Mouse (Mus musculus): ENCODE results near the gene Rfesd.

The Rfesd gene

DNA sequence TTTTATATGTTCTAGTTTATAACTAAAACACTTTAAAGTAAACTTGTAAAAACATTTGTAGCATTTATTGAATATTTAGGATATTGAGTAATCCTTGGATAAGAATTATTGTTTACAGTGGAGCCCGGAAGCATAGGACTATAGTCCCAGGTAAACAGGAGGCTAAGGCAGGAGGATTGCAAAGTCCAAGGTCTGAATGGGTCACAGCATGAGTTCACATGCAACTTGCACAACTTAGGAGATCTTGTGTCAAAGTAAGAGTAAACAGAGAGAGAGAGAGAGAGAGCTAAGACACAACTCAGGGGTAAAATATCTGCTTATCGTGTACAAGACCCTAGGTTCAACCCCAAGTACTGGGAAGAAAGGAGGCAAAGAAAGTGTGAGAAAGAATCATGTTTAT lies 41.9 kb downstream of the Rfesd start:
- no peak for DNase-seq (ENCODE audit: low spot score)

DNA sequence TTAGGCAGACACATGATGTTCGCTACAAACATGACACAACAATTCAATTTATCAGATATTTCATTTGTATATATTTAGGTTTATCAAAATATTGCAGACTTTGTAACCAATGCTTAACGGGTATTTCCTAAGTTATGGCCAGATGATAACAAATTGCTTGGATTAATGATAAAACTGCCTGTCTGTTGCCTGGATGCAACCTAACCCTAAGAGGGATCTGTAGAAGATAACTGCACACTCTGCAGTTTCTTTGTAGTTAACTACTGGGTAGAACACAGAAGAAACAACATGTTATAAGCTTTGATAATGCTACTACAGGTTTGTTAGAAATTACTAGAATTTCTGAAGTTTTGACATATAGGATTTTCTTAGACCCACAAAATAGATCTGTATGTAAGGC lies 42.3 kb downstream of the Rfesd start:
- DNase-seq (ENCODE audit: low spot score): no peak

DNA sequence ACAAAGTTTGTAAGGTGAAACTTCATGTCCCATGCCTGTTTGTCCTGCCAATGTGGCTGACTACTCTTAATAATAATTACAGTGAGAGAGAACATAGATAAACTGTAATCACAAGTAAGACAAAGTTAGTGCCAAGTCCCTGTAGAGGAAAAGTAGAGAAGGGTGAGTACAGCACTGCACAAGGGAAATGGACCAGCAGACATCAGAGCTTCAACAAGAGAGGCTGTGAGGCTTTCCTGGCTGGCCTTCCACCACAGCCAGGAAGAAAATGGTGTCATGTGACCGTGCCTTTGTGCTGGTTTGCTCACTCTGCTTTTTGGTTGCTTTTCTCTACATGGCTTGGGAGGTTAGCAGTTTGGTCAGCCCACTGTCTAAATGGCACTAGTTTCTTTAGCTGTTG lies 42.9 kb downstream of the Rfesd start:
- DNase-seq (ENCODE audit: low spot score): no peak

DNA sequence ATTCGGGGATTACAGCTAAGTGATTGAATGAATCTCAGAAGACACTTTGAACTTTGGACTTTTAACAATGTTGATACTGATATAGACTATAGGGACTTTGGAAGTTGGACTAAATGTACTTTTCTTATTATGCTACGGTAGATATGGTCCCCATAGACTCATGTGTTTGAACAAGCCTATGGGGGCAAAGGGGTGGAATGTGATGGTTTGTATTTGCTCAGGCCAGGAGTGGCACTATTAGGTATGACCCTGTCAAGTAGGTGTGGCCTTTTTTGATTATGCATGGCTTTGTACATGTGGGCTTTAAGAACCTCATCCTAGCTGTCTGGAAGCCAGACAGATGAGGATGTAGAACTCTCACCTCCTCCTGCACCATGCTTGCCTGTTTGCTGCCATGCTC lies 44.0 kb downstream of the Rfesd start:
- DNase-seq (ENCODE audit: low spot score): no peak

DNA sequence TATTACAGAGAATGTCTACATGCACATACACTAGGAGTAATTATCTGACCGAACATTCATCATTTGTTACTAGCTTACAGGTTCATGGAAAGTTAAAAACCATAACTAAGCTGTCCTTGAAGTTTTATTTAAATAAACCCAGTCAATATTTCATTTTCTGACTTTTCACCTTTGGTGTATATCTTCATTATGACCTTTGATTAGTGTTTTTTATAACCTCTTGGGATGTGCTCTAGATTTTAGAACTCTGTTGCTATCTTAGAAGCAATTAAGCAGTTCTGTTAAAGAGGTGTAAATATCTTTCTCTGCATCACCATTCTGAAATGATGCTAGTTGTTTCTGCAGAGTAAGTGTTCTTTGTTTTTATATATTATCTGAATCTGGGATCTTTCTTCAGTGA lies 51.7 kb downstream of the Rfesd start, which contains the start of gene Spata9:
Gene Spata9 (plus strand): TSS at position 301 of the 400 bp plus-strand sequence.
- no peak for DNase-seq (ENCODE audit: low spot score)

DNA sequence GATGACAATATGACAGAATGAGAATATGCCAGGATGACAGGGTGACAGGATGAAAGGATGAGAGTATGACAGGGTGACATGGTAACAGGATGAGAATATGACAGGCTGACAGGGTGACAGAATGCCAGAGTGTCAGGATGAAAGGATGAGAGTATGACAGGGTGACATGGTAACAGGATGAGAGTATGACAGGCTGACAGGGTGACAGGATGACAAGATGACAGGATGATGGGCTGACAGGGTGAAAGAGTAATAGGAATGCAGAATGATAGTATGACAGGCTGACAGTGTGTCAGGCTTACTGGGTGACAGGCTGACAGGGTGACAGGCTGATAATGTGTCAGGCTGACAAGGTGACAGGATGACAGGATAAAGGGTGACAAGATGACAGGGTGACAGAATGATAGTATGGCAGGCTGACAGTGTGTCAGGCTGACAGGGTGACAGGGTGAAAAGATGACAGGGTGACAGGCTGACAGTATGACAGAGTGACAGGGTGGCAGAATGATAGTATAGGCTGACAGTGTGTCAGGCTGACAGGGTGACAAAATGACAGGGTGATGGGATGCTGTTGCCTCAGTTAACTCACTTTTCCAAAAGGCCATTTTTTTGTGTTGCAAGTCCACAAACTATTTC lies 63.0 kb downstream of the Rfesd start:
- DNase-seq (ENCODE audit: low spot score): no peak

Measured in urinary bladder, postnatal 14 days (tissue).